Mouse (Mus musculus) bone marrow macrophage, adult 2 months (primary cell): ENCODE results near the gene Parp12.

Experiments
- CTCF ChIP-seq: IDR thresholded peaks from 2 replicates; pipeline ENCODE4 v1.5.1; 2012; ENCODE audit warnings: low read depth, mild to moderate bottlenecking, low read length, moderate library complexity
- POLR2A ChIP-seq: IDR thresholded peaks from 2 replicates; pipeline ENCODE4 v1.6.1; 2012; ENCODE audit warnings: mild to moderate bottlenecking, low read depth, low read length, borderline replicate concordance

DNA sequence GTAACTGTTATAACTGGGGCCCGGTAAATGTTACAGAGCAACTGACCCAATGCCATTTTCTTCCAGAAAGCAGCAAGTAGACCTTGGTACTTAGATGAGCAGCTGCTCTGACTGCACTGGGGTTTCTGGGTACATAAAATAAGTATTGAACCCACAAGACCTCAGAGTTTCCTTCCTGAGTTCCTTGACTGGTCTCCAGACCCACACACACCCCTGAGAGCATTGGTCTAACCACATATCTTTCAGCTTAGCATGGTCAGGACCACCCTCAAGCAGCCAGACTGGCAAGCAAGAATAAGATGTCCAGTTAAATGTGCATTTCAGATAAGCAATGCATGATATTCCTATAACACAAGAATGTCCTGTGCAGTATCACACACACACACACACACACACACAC is 61.0 kb downstream of the Parp12 start:
- no peak for TF ChIP-seq CTCF
- no peak for TF ChIP-seq POLR2A
